Mouse (Mus musculus) CH12.LX (cell line): Measurements from ENCODE around the gene Calcoco1. TPM values are rescaled to one million over a fixed set of nuclear protein-coding genes. Genes with fewer than 3 reads are reported as not detected.

ENCODE experiments used
- DNase-seq: peaks from one replicate; pipeline ENCODE4 v3.0.0-alpha.2; 2013; ENCODE audit errors: extremely low read depth
- H3K27ac ChIP-seq: 2 replicates; pipeline ENCODE4 v1.5.1; 2012; ENCODE audit warnings: low read depth, mild to moderate bottlenecking, control low read depth, moderate library complexity; ENCODE audit not compliant: insufficient read depth
- H3K27me3 ChIP-seq: replicated peaks from 2 replicates; pipeline ENCODE3; 2012; ENCODE audit warnings: inconsistent platforms
- H3K36me3 ChIP-seq, 2 experiments: replicated peaks in 1 of 2; 2 replicates each; pipeline versions ENCODE3 to v1.6.1; 2012; ENCODE audit warnings: inconsistent platforms in 1 of 2, low read length in 1 of 2, mild to moderate bottlenecking in 1 of 2, mixed read lengths in 1 of 2, moderate library complexity in 1 of 2; ENCODE audit not compliant: control insufficient read depth in 1 of 2, insufficient read depth in 1 of 2
- H3K4me1 ChIP-seq, 2 experiments: 2 replicates each; pipeline ENCODE4 v1.6.1; 2012; ENCODE audit warnings: inconsistent platforms in 1 of 2, moderate library complexity in 1 of 2; ENCODE audit not compliant: insufficient read depth in 2 of 2, control insufficient read depth in 1 of 2
- H3K4me2 ChIP-seq: 2 replicates; pipeline ENCODE4 v1.6.1; 2012; ENCODE audit warnings: low read depth, mild to moderate bottlenecking, control low read depth; ENCODE audit not compliant: poor library complexity, insufficient read depth, severe bottlenecking
- H3K4me3 ChIP-seq, 3 experiments: fragments of 150-350 bp in 1 of 3; sonication (generic) in 1 of 3; replicated peaks in 1 of 3; 2 replicates each; pipeline versions ENCODE3 to v1.5.1; 2011 to 2012; ENCODE audit warnings: low read depth in 2 of 3, low read length in 2 of 3, mild to moderate bottlenecking in 2 of 3, moderate library complexity in 2 of 3, control low read depth in 1 of 3, improper control_type of control experiment in 1 of 3, inconsistent platforms in 1 of 3, mixed read lengths in 1 of 3; ENCODE audit not compliant: poor library complexity in 1 of 3
- H3K79me2 ChIP-seq: replicated peaks from 2 replicates; pipeline ENCODE4 v1.6.1; 2012; ENCODE audit warnings: mild to moderate bottlenecking, moderate library complexity; ENCODE audit not compliant: control insufficient read depth, poor library complexity, insufficient read depth, severe bottlenecking; ENCODE audit errors: extremely low read depth
- H3K9ac ChIP-seq: 2 replicates; pipeline ENCODE4 v1.6.1; 2012; ENCODE audit warnings: low read depth, mild to moderate bottlenecking, control low read depth, moderate library complexity; ENCODE audit not compliant: insufficient read depth
- H3K9me3 ChIP-seq: replicated peaks from 2 replicates; pipeline ENCODE3; 2012; ENCODE audit warnings: low read length, inconsistent platforms, mixed read lengths
- BHLHE40 ChIP-seq: IDR thresholded peaks from 2 replicates; pipeline ENCODE4 v1.6.1; 2011; ENCODE audit warnings: mild to moderate bottlenecking, low read depth, low read length, improper control_type of control experiment
- CHD1 ChIP-seq: IDR thresholded peaks from 2 replicates; pipeline ENCODE4 v1.6.1; 2012; ENCODE audit warnings: low read depth, low read length, improper control_type of control experiment, inconsistent platforms
- CHD2 ChIP-seq: IDR thresholded peaks from 2 replicates; pipeline ENCODE4 v1.6.1; 2011; ENCODE audit warnings: low read length, improper control_type of control experiment
- EP300 ChIP-seq: IDR thresholded peaks from 2 replicates; pipeline ENCODE4 v1.6.1; 2011; ENCODE audit warnings: low read length, improper control_type of control experiment
- ETS1 ChIP-seq: conservative IDR thresholded peaks from 2 replicates; pipeline ENCODE4 v1.6.1; 2012; ENCODE audit warnings: low read depth, mild to moderate bottlenecking, inconsistent platforms, low read length, improper control_type of control experiment, moderate library complexity
- GABPA ChIP-seq: IDR thresholded peaks from 2 replicates; pipeline ENCODE4 v1.6.1; 2012; ENCODE audit warnings: low read depth, low read length, improper control_type of control experiment, inconsistent platforms; ENCODE audit not compliant: insufficient replicate concordance
- HCFC1 ChIP-seq: IDR thresholded peaks from 2 replicates; pipeline ENCODE4 v1.6.1; 2012; ENCODE audit warnings: low read depth, mild to moderate bottlenecking, inconsistent platforms, low read length, improper control_type of control experiment
- IRF4 ChIP-seq: IDR thresholded peaks from 2 replicates; pipeline ENCODE4 v1.6.1; 2014; ENCODE audit warnings: low read depth, mild to moderate bottlenecking, inconsistent platforms, low read length, improper control_type of control experiment
- JUN ChIP-seq: IDR thresholded peaks from 2 replicates; pipeline ENCODE4 v1.6.1; 2011; ENCODE audit warnings: low read depth, mild to moderate bottlenecking, low read length, improper control_type of control experiment, moderate library complexity; ENCODE audit not compliant: insufficient read depth
- JUND ChIP-seq: conservative IDR thresholded peaks from 2 replicates; pipeline ENCODE4 v1.6.1; 2011; ENCODE audit warnings: low read depth, low read length, improper control_type of control experiment
- MAFK ChIP-seq: IDR thresholded peaks from 2 replicates; pipeline ENCODE4 v1.6.1; 2011; ENCODE audit warnings: low read length, improper control_type of control experiment; ENCODE audit not compliant: insufficient replicate concordance
- MAX ChIP-seq: IDR thresholded peaks from 2 replicates; pipeline ENCODE4 v1.6.1; 2011; ENCODE audit warnings: low read length, improper control_type of control experiment
- MAZ ChIP-seq: IDR thresholded peaks from 2 replicates; pipeline ENCODE4 v1.6.1; 2012; ENCODE audit warnings: low read depth, mild to moderate bottlenecking, inconsistent platforms, low read length, improper control_type of control experiment, moderate library complexity
- MEF2A ChIP-seq: IDR thresholded peaks from 2 replicates; pipeline ENCODE4 v1.6.1; 2014; ENCODE audit warnings: low read depth, mild to moderate bottlenecking, inconsistent platforms, low read length, improper control_type of control experiment, borderline replicate concordance
- MXI1 ChIP-seq: IDR thresholded peaks from 2 replicates; pipeline ENCODE4 v1.6.1; 2011; ENCODE audit warnings: mild to moderate bottlenecking, low read depth, low read length, improper control_type of control experiment
- MYC ChIP-seq: IDR thresholded peaks from 2 replicates; pipeline ENCODE4 v1.6.1; 2011; ENCODE audit warnings: low read depth, mild to moderate bottlenecking, improper control_type of control experiment, low read length
- NRF1 ChIP-seq: IDR thresholded peaks from 2 replicates; pipeline ENCODE4 v1.6.1; 2014; ENCODE audit warnings: low read depth, mild to moderate bottlenecking, inconsistent platforms, low read length, improper control_type of control experiment, moderate library complexity
- PAX5 ChIP-seq: IDR thresholded peaks from 2 replicates; pipeline ENCODE4 v1.6.1; 2012; ENCODE audit warnings: low read length, inconsistent platforms, mixed read lengths
- POLR2A ChIP-seq: IDR thresholded peaks from 2 replicates; pipeline ENCODE4 v1.6.1; 2011; ENCODE audit warnings: low read depth, mild to moderate bottlenecking, improper control_type of control experiment, low read length
- POLR2AphosphoS2 ChIP-seq: IDR thresholded peaks from 2 replicates; pipeline ENCODE4 v1.6.1; 2011; ENCODE audit warnings: low read depth, low read length, improper control_type of control experiment
- RAD21 ChIP-seq: IDR thresholded peaks from 2 replicates; pipeline ENCODE4 v1.6.1; 2011; ENCODE audit warnings: low read depth, mild to moderate bottlenecking, low read length, improper control_type of control experiment, moderate library complexity
- RCOR1 ChIP-seq: conservative IDR thresholded peaks from 2 replicates; pipeline ENCODE4 v1.6.1; 2012; ENCODE audit warnings: low read depth, mild to moderate bottlenecking, inconsistent platforms, low read length, improper control_type of control experiment
- SIN3A ChIP-seq: IDR thresholded peaks from 2 replicates; pipeline ENCODE4 v1.6.1; 2012; ENCODE audit warnings: low read length, improper control_type of control experiment, inconsistent platforms
- TBP ChIP-seq: conservative IDR thresholded peaks from 2 replicates; pipeline ENCODE4 v1.6.1; 2011; ENCODE audit warnings: low read depth, low read length, improper control_type of control experiment
- TCF12 ChIP-seq: IDR thresholded peaks from 2 replicates; pipeline ENCODE4 v1.6.1; 2014; ENCODE audit warnings: low read depth, mild to moderate bottlenecking, inconsistent platforms, low read length, improper control_type of control experiment
- USF1 ChIP-seq: IDR thresholded peaks from 2 replicates; pipeline ENCODE4 v1.6.1; 2014; ENCODE audit warnings: low read depth, mild to moderate bottlenecking, inconsistent platforms, low read length, improper control_type of control experiment
- USF2 ChIP-seq: conservative IDR thresholded peaks from 2 replicates; pipeline ENCODE4 v1.6.1; 2011; ENCODE audit warnings: low read depth, low read length, improper control_type of control experiment
- ZC3H11A ChIP-seq: IDR thresholded peaks from 2 replicates; pipeline ENCODE4 v1.6.1; 2012; ENCODE audit warnings: low read depth, mild to moderate bottlenecking, inconsistent platforms, low read length, improper control_type of control experiment
- ZKSCAN1 ChIP-seq: IDR thresholded peaks from 2 replicates; pipeline ENCODE4 v1.6.1; 2012; ENCODE audit warnings: low read depth, inconsistent platforms, low read length, improper control_type of control experiment, borderline replicate concordance
- ZMIZ1 ChIP-seq: IDR thresholded peaks from 2 replicates; pipeline ENCODE4 v1.6.1; 2012; ENCODE audit warnings: low read depth, mild to moderate bottlenecking, inconsistent platforms, low read length, improper control_type of control experiment
- ZNF384 ChIP-seq: IDR thresholded peaks from 2 replicates; pipeline ENCODE4 v1.6.1; 2012; ENCODE audit warnings: low read depth, low read length, improper control_type of control experiment, inconsistent platforms
- dilution Hi-C: fragments of 300-500 bp; cut with MboI; formaldehyde crosslinking; loops from 2 replicates; pipeline ENCODE4 v1.14.3; 2020; ENCODE audit warnings: low sequenced_read_pairs; ENCODE audit not compliant: extremely low pct_unique_long_range_greater_than_20kb, extremely low pct_ligation_motif_present
- in situ Hi-C: fragments of 300-500 bp; cut with MboI; formaldehyde crosslinking; loops from 3 replicates; pipeline ENCODE4 v1.14.3; 2019; ENCODE audit warnings: low sequenced_read_pairs, low pct_ligation_motif_present, low pct_unique_long_range_greater_than_20kb, mixed read lengths
- polyA plus RNA-seq: library from polyadenylated mRNA; unstranded; fragments of >175 nt; gene quantifications from 2 replicates; pipeline ENCODE4 v1.2.1, GENCODE M21; 2012; ENCODE audit warnings: low read depth; ENCODE audit not compliant: insufficient read length
- total RNA-seq, 2 experiments: library from RNA; depleted of rRNA; stranded (reverse); fragments of 300-350 nt in 1 of 2; fragments of >200 nt in 1 of 2; gene quantifications; 2 replicates each; pipeline ENCODE4 v1.2.3; 2012 to 2014

The Calcoco1 gene
- total and polyA plus RNA-seq, 3 experiments = 3.6 to 8.5 (median 7.6) TPM

DNA sequence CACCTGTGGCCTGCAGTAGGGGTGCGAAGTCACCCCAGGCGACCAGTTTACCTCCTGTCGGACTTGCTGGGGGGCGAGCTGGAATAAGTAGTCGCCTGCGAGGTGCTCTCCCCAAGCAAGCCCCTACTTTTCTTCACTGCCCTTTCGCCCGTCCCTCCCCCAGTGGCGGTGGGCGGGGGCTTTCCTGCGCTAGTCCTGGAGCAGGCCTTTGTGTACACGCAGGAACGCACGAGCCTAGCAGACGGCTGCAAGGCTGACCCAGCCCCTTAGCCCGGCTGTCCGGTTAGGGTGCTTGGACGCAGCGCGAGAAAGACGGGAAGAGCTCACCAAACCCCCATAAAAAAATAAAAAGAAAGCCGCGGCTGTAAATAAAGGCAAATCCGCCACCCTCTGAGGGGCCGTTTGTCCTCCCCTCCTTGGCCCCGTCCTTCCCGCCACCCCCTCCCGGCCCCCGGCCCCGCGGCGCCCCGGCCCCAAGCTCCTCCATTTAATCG, 50.2 kb downstream of the Calcoco1 start:
- dilution Hi-C loops = no loop called here
- DNase-seq = no peak
- H3K79me2 ChIP-seq = peaks cover 26% of the 10 kb centered on the region

GRCm38 (mm10) chr15:102670767-102671575, 51.0 kb downstream of the Calcoco1 start:
- H3K9ac ChIP-seq = peak overlapping the region; percentile 99
- peak overlapping the region; percentile 84 for H3K27ac ChIP-seq
- dilution Hi-C loops = no loop called here
- H3K36me3 ChIP-seq = peaks cover 23 to 37% of the 10 kb centered on the region in 2 experiments
- DNase-seq = peak; percentile 100
- in situ Hi-C loops = no loop called here
- H3K9me3 ChIP-seq = peaks cover 5% of the 10 kb centered on the region
- peak overlapping the region; percentile 84; the same call in 1 of the 2 replicates for H3K4me2 ChIP-seq
- peaks cover 6 to 43% of the 10 kb centered on the region in 2 experiments for H3K4me1 ChIP-seq
- H3K79me2 ChIP-seq = peaks cover 26% of the 10 kb centered on the region
- H3K4me3 ChIP-seq = peak overlapping the region; percentile 73 to 98 (median 81)
- no peaks in the 10 kb centered on the region for H3K27me3 ChIP-seq
- TF ChIP-seq MXI1 (peak; percentile 70), MAX (peak; percentile 70; the same call in 1 of the 2 replicates), ZKSCAN1 (no peak), ZC3H11A (no peak), TCF12 (peak; percentile 95), CHD1 (no peak), MEF2A (peak; percentile 83; the same call in 1 of the 2 replicates), RAD21 (peak; percentile 60), IRF4 (peak; percentile 46; the same call in 1 of the 2 replicates), SIN3A (peak; percentile 25; the same call in 1 of the 2 replicates), CHD2 (no peak), POLR2AphosphoS2 (peak; percentile 65; the same call in 1 of the 2 replicates), JUND (peak; percentile 45; the same call in 1 of the 2 replicates), MAZ (peak; percentile 95), PAX5 (no peak), POLR2A (peak; percentile 95), USF2 (peak; percentile 22; the same call in 1 of the 2 replicates), RCOR1 (no peak), NRF1 (peak; percentile 95), JUN (no peak), MAFK (0 out of 2 replicates have a peak, but pooled peaks have one; percentile 28), ZNF384 (peak; percentile 89), MYC (peak; percentile 86; the same call in 1 of the 2 replicates), EP300 (peak; percentile 36; the same call in 1 of the 2 replicates), BHLHE40 (0 out of 2 replicates have a peak, but pooled peaks have one; percentile 3), HCFC1 (peak; percentile 88), ZMIZ1 (0 out of 2 replicates have a peak, but pooled peaks have one; percentile 43), USF1 (no peak), GABPA (peak; percentile 92)

More for the DNA sequence above, 50.2 kb downstream of the Calcoco1 start:
- no peak overlapping the region for H3K4me3 ChIP-seq
- peaks cover 6 to 35% of the 10 kb centered on the region in 2 experiments for H3K4me1 ChIP-seq
- no peaks in the 10 kb centered on the region for H3K27me3 ChIP-seq
- H3K27ac ChIP-seq = no peak overlapping the region
- no peak for TF ChIP-seq ETS1
- TF ChIP-seq TBP = no peak
- TF ChIP-seq JUND = no peak
- H3K9ac ChIP-seq = no peak overlapping the region
- no peak overlapping the region for H3K4me2 ChIP-seq
- in situ Hi-C loops = no loop called here
- H3K36me3 ChIP-seq = peaks cover 15 to 29% of the 10 kb centered on the region in 2 experiments
- H3K9me3 ChIP-seq = peaks cover 5% of the 10 kb centered on the region
